Mouse (Mus musculus): Measurements from ENCODE around the gene Capzb. TPM values are rescaled to one million over a fixed set of nuclear protein-coding genes. Genes with fewer than 3 reads are reported as not detected.

Capzb gene
- total and polyA plus RNA-seq, 3 experiments = 86.4 to 388 (median 160) TPM

DNA sequence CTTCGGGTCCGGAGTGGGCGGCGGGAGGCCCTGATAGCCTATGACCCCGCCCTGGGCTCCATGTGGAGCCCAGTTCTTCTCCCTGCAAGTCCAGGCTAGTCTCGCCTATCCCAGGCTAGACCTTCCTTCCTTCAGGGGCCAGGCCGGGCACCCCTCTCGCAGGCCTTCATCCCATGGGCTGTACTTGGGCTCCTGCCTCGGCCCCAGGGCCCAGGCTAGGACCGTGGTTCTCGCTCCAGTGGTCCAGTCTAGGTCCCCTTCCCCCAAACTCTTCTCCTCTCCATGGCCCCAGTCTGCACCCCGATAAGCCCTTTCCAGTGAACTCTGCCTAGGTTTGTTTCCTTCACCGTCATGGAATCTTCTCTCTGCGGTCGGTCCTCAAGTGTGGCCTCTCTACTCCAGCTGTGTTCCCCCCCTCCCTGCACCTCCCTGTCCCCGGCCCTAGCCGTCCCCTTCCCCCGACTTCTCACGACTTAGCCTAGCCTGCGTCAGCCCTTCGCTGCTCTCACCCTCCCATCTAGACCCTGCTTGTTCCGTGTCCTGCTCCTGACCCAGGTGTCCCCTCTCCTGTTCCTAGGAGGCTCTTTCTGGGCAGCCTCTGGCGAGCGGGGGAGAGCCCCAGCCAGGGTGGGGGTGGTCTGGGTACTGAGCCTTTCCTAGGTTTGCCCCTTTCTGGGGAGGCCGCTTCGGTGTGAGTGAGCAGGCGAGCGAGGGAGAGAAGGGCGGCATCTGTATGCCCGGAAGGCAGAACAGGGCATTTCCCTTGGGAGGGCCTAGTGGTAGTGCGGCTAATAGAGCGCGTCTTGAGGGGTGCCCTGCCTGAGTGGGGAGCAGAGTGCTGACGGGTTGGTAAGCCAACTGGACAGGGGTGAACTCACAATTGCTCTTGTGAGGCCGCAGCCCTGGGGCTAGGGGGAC is 736 bp downstream of the Capzb start:
- no peaks in the 10 kb centered on the region for H3K9me3 ChIP-seq (replicated peaks; ENCODE audit: low read length)
- TF ChIP-seq PAX5 (IDR thresholded peaks at IDR 0.05; ENCODE audit: low read length) (no peak), UBTF (IDR thresholded peaks at IDR 0.05; ENCODE audit: low read depth, low read length) (0 out of 2 replicates have a peak, but pooled peaks have one; percentile 34)
- H3K36me3 ChIP-seq (replicated peaks in 1 of 2; ENCODE audit: control insufficient read depth in 1 of 2, insufficient read depth in 1 of 2, low read length in 1 of 2) = peaks cover 3 to 54% of the 10 kb centered on the region in 2 experiments
- H3K79me2 ChIP-seq (replicated peaks; ENCODE audit: control insufficient read depth, extremely low read depth, insufficient read depth, poor library complexity, severe bottlenecking) = peaks cover 60% of the 10 kb centered on the region
- no peaks in the 10 kb centered on the region for H3K27me3 ChIP-seq (replicated peaks)
- no peak for DNase-seq (ENCODE audit: extremely low read depth)
- in situ Hi-C loops (cut with MboI; ENCODE audit: low pct_ligation_motif_present, low pct_unique_long_range_greater_than_20kb, low sequenced_read_pairs) (no loop called here), dilution Hi-C loops (cut with MboI; ENCODE audit: extremely low pct_ligation_motif_present, extremely low pct_unique_long_range_greater_than_20kb, low sequenced_read_pairs) (no loop called here)
- peak overlapping the region; percentile 94 for H3K9ac ChIP-seq (ENCODE audit: insufficient read depth, low read depth)
- peaks cover 30 to 58% of the 10 kb centered on the region in 2 experiments for H3K4me1 ChIP-seq (ENCODE audit: control insufficient read depth in 1 of 2, insufficient read depth in 2 of 2)
- peak overlapping the region; percentile 78 to 96 (median 92) for H3K4me3 ChIP-seq (replicated peaks in 1 of 3; ENCODE audit: low read depth in 2 of 3, low read length in 2 of 3, poor library complexity in 1 of 3)
- H3K4me2 ChIP-seq (ENCODE audit: insufficient read depth, low read depth, poor library complexity, severe bottlenecking) = peak overlapping the region; percentile 53
- peak overlapping the region; percentile 5; the same call in 1 of the 2 replicates for H3K27ac ChIP-seq (ENCODE audit: insufficient read depth, low read depth)

DNA sequence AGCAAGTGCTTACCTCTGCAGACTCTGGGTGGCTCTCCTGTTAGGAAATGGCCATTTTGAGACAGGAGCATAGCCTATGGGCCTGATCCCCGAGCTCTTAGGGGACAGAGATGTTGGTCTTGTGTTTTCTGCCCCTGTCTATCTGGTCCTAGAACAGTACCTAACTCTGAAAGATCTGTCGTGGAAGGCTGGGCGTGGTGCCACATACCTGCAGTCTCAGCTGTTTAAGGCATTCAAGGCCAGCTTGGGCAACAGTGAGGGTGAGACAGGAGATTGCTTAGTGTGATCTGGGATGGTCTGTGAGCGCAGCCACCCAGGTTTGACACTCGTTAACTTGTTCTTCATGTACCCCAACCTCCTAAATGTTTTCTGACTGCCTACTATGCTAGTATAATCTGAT is 2.4 kb downstream of the Capzb start:
- no peaks in the 10 kb centered on the region for H3K9me3 ChIP-seq (replicated peaks; ENCODE audit: low read length)
- H3K36me3 ChIP-seq (replicated peaks in 1 of 2; ENCODE audit: control insufficient read depth in 1 of 2, insufficient read depth in 1 of 2, low read length in 1 of 2) = peaks cover 11 to 59% of the 10 kb centered on the region in 2 experiments
- no peak for TF ChIP-seq MAZ (IDR thresholded peaks at IDR 0.05; ENCODE audit: low read depth, low read length)
- TF ChIP-seq SMC3 (IDR thresholded peaks at IDR 0.05; ENCODE audit: low read depth, low read length) = no peak
- TF ChIP-seq TCF12 (IDR thresholded peaks at IDR 0.05; ENCODE audit: low read depth, low read length) = no peak
- no peak for TF ChIP-seq CHD2 (IDR thresholded peaks at IDR 0.05; ENCODE audit: low read length)
- TF ChIP-seq POLR2AphosphoS2 (IDR thresholded peaks at IDR 0.05; ENCODE audit: low read depth, low read length) = no peak
- no peak for TF ChIP-seq JUN (IDR thresholded peaks at IDR 0.05; ENCODE audit: insufficient read depth, low read depth, low read length)
- H3K27ac ChIP-seq (ENCODE audit: insufficient read depth, low read depth) = no peak overlapping the region
- peaks cover 76% of the 10 kb centered on the region for H3K79me2 ChIP-seq (replicated peaks; ENCODE audit: control insufficient read depth, extremely low read depth, insufficient read depth, poor library complexity, severe bottlenecking)
- no peak overlapping the region for H3K4me2 ChIP-seq (ENCODE audit: insufficient read depth, low read depth, poor library complexity, severe bottlenecking)
- no peak overlapping the region for H3K9ac ChIP-seq (ENCODE audit: insufficient read depth, low read depth)
- no peak overlapping the region for H3K4me3 ChIP-seq (replicated peaks in 1 of 3; ENCODE audit: low read depth in 2 of 3, low read length in 2 of 3, poor library complexity in 1 of 3)
- in situ Hi-C loops (cut with MboI; ENCODE audit: low pct_ligation_motif_present, low pct_unique_long_range_greater_than_20kb, low sequenced_read_pairs) = no loop called here
- peaks cover 40 to 74% of the 10 kb centered on the region in 2 experiments for H3K4me1 ChIP-seq (ENCODE audit: control insufficient read depth in 1 of 2, insufficient read depth in 2 of 2)
- no peak for DNase-seq (ENCODE audit: extremely low read depth)
- dilution Hi-C loops (cut with MboI; ENCODE audit: extremely low pct_ligation_motif_present, extremely low pct_unique_long_range_greater_than_20kb, low sequenced_read_pairs) = no loop called here
- H3K27me3 ChIP-seq (replicated peaks) = no peaks in the 10 kb centered on the region

DNA sequence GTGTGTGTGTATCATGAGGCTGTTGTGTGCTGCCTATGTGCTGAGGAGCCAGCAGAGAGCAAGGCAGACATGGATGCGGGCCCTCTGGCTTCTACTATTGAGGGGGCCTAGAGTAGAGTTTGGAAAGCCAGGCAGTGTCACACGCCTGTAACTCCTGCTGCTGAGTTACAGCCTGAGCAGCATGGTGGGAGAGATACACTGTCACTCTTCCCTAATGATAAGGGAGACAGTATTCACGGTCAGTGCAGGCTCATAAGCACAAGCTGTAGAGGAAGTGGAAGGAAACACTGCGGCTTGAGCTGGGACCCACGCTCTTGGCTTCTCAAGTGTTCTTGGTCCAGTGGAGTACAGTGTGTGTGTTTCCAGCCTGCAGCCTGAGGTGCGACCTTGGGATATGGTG is 3.8 kb downstream of the Capzb start:
- Histone ChIP-seq H3K36me3 (replicated peaks in 1 of 2; ENCODE audit: control insufficient read depth in 1 of 2, insufficient read depth in 1 of 2, low read length in 1 of 2) (peaks cover 11 to 70% of the 10 kb centered on the region in 2 experiments), H3K79me2 (replicated peaks; ENCODE audit: control insufficient read depth, extremely low read depth, insufficient read depth, poor library complexity, severe bottlenecking) (peaks cover 84% of the 10 kb centered on the region), H3K4me1 (ENCODE audit: control insufficient read depth in 1 of 2, insufficient read depth in 2 of 2) (peaks cover 34 to 79% of the 10 kb centered on the region in 2 experiments), H3K27me3 (replicated peaks) (no peaks in the 10 kb centered on the region), H3K9ac (ENCODE audit: insufficient read depth, low read depth) (no peak overlapping the region), H3K4me3 (replicated peaks in 1 of 3; ENCODE audit: low read depth in 2 of 3, low read length in 2 of 3, poor library complexity in 1 of 3) (no peak overlapping the region), H3K4me2 (ENCODE audit: insufficient read depth, low read depth, poor library complexity, severe bottlenecking) (no peak overlapping the region), H3K9me3 (replicated peaks; ENCODE audit: low read length) (no peaks in the 10 kb centered on the region), H3K27ac (ENCODE audit: insufficient read depth, low read depth) (no peak overlapping the region)
- in situ Hi-C loops (cut with MboI; ENCODE audit: low pct_ligation_motif_present, low pct_unique_long_range_greater_than_20kb, low sequenced_read_pairs) (no loop called here), dilution Hi-C loops (cut with MboI; ENCODE audit: extremely low pct_ligation_motif_present, extremely low pct_unique_long_range_greater_than_20kb, low sequenced_read_pairs) (no loop called here)
- no peak for TF ChIP-seq MYC (IDR thresholded peaks at IDR 0.05; ENCODE audit: low read depth, low read length)
- no peak for TF ChIP-seq POLR2AphosphoS2 (IDR thresholded peaks at IDR 0.05; ENCODE audit: low read depth, low read length)
- TF ChIP-seq USF2 (conservative IDR thresholded peaks at IDR 0.05; ENCODE audit: low read depth, low read length) = no peak
- TF ChIP-seq E2F4 (IDR thresholded peaks at IDR 0.05; ENCODE audit: insufficient replicate concordance, low read depth, low read length) = no peak
- TF ChIP-seq SMC3 (IDR thresholded peaks at IDR 0.05; ENCODE audit: low read depth, low read length) = no peak
- TF ChIP-seq MXI1 (IDR thresholded peaks at IDR 0.05; ENCODE audit: low read depth, low read length) = no peak
- TF ChIP-seq NELFE (IDR thresholded peaks at IDR 0.05; ENCODE audit: low read depth, low read length) = no peak
- TF ChIP-seq ZC3H11A (IDR thresholded peaks at IDR 0.05; ENCODE audit: low read depth, low read length) = no peak
- no peak for TF ChIP-seq SIN3A (IDR thresholded peaks at IDR 0.05; ENCODE audit: low read length)
- TF ChIP-seq USF1 (IDR thresholded peaks at IDR 0.05; ENCODE audit: low read depth, low read length) = no peak
- no peak for TF ChIP-seq CTCF (conservative IDR thresholded peaks at IDR 0.05 in 1 of 2, IDR thresholded peaks at IDR 0.05 in 1 of 2; ENCODE audit: low read depth in 2 of 2, low read length in 2 of 2)
- TF ChIP-seq MAFK (IDR thresholded peaks at IDR 0.05; ENCODE audit: insufficient replicate concordance, low read length) = no peak
- no peak for TF ChIP-seq IRF4 (IDR thresholded peaks at IDR 0.05; ENCODE audit: low read depth, low read length)
- TF ChIP-seq KAT2A (IDR thresholded peaks at IDR 0.05; ENCODE audit: insufficient replicate concordance, low read length) = no peak
- TF ChIP-seq ZNF384 (IDR thresholded peaks at IDR 0.05; ENCODE audit: low read depth, low read length) = no peak
- TF ChIP-seq RAD21 (IDR thresholded peaks at IDR 0.05; ENCODE audit: low read depth, low read length) = no peak
- no peak for TF ChIP-seq POLR2A (IDR thresholded peaks at IDR 0.05; ENCODE audit: low read depth, low read length)
- TF ChIP-seq ZKSCAN1 (IDR thresholded peaks at IDR 0.05; ENCODE audit: borderline replicate concordance, low read depth, low read length) = no peak
- no peak for TF ChIP-seq GABPA (IDR thresholded peaks at IDR 0.05; ENCODE audit: insufficient replicate concordance, low read depth, low read length)
- DNase-seq (ENCODE audit: extremely low read depth) = no peak
